Mouse (Mus musculus) CH12.LX (cell line): Measurements from ENCODE around the gene Ccdc32. TPM values are rescaled to one million over a fixed set of nuclear protein-coding genes. Genes with fewer than 3 reads are reported as not detected.

ENCODE experiments used
- DNase-seq: peaks from one replicate; pipeline ENCODE4 v3.0.0-alpha.2; 2013; ENCODE audit errors: extremely low read depth
- H3K27ac ChIP-seq: 2 replicates; pipeline ENCODE4 v1.5.1; 2012; ENCODE audit warnings: low read depth, mild to moderate bottlenecking, control low read depth, moderate library complexity; ENCODE audit not compliant: insufficient read depth
- H3K27me3 ChIP-seq: replicated peaks from 2 replicates; pipeline ENCODE3; 2012; ENCODE audit warnings: inconsistent platforms
- H3K36me3 ChIP-seq, 2 experiments: replicated peaks in 1 of 2; 2 replicates each; pipeline versions ENCODE3 to v1.6.1; 2012; ENCODE audit warnings: inconsistent platforms in 1 of 2, low read length in 1 of 2, mild to moderate bottlenecking in 1 of 2, mixed read lengths in 1 of 2, moderate library complexity in 1 of 2; ENCODE audit not compliant: control insufficient read depth in 1 of 2, insufficient read depth in 1 of 2
- H3K4me1 ChIP-seq, 2 experiments: 2 replicates each; pipeline ENCODE4 v1.6.1; 2012; ENCODE audit warnings: inconsistent platforms in 1 of 2, moderate library complexity in 1 of 2; ENCODE audit not compliant: insufficient read depth in 2 of 2, control insufficient read depth in 1 of 2
- H3K4me2 ChIP-seq: 2 replicates; pipeline ENCODE4 v1.6.1; 2012; ENCODE audit warnings: low read depth, mild to moderate bottlenecking, control low read depth; ENCODE audit not compliant: poor library complexity, insufficient read depth, severe bottlenecking
- H3K4me3 ChIP-seq, 3 experiments: fragments of 150-350 bp in 1 of 3; sonication (generic) in 1 of 3; replicated peaks in 1 of 3; 2 replicates each; pipeline versions ENCODE3 to v1.5.1; 2011 to 2012; ENCODE audit warnings: low read depth in 2 of 3, low read length in 2 of 3, mild to moderate bottlenecking in 2 of 3, moderate library complexity in 2 of 3, control low read depth in 1 of 3, improper control_type of control experiment in 1 of 3, inconsistent platforms in 1 of 3, mixed read lengths in 1 of 3; ENCODE audit not compliant: poor library complexity in 1 of 3
- H3K79me2 ChIP-seq: replicated peaks from 2 replicates; pipeline ENCODE4 v1.6.1; 2012; ENCODE audit warnings: mild to moderate bottlenecking, moderate library complexity; ENCODE audit not compliant: control insufficient read depth, poor library complexity, insufficient read depth, severe bottlenecking; ENCODE audit errors: extremely low read depth
- H3K9ac ChIP-seq: 2 replicates; pipeline ENCODE4 v1.6.1; 2012; ENCODE audit warnings: low read depth, mild to moderate bottlenecking, control low read depth, moderate library complexity; ENCODE audit not compliant: insufficient read depth
- H3K9me3 ChIP-seq: replicated peaks from 2 replicates; pipeline ENCODE3; 2012; ENCODE audit warnings: low read length, inconsistent platforms, mixed read lengths
- BHLHE40 ChIP-seq: IDR thresholded peaks from 2 replicates; pipeline ENCODE4 v1.6.1; 2011; ENCODE audit warnings: mild to moderate bottlenecking, low read depth, low read length, improper control_type of control experiment
- CHD1 ChIP-seq: IDR thresholded peaks from 2 replicates; pipeline ENCODE4 v1.6.1; 2012; ENCODE audit warnings: low read depth, low read length, improper control_type of control experiment, inconsistent platforms
- CHD2 ChIP-seq: IDR thresholded peaks from 2 replicates; pipeline ENCODE4 v1.6.1; 2011; ENCODE audit warnings: low read length, improper control_type of control experiment
- CTCF ChIP-seq, 2 experiments: IDR thresholded peaks in 1 of 2; conservative IDR thresholded peaks in 1 of 2; 2 replicates each; pipeline ENCODE4 v1.5.1; 2011 to 2012; ENCODE audit warnings: low read depth in 2 of 2, low read length in 2 of 2, improper control_type of control experiment in 1 of 2, inconsistent platforms in 1 of 2, mild to moderate bottlenecking in 1 of 2, moderate library complexity in 1 of 2
- EP300 ChIP-seq: IDR thresholded peaks from 2 replicates; pipeline ENCODE4 v1.6.1; 2011; ENCODE audit warnings: low read length, improper control_type of control experiment
- ETS1 ChIP-seq: conservative IDR thresholded peaks from 2 replicates; pipeline ENCODE4 v1.6.1; 2012; ENCODE audit warnings: low read depth, mild to moderate bottlenecking, inconsistent platforms, low read length, improper control_type of control experiment, moderate library complexity
- HCFC1 ChIP-seq: IDR thresholded peaks from 2 replicates; pipeline ENCODE4 v1.6.1; 2012; ENCODE audit warnings: low read depth, mild to moderate bottlenecking, inconsistent platforms, low read length, improper control_type of control experiment
- IRF4 ChIP-seq: IDR thresholded peaks from 2 replicates; pipeline ENCODE4 v1.6.1; 2014; ENCODE audit warnings: low read depth, mild to moderate bottlenecking, inconsistent platforms, low read length, improper control_type of control experiment
- JUN ChIP-seq: IDR thresholded peaks from 2 replicates; pipeline ENCODE4 v1.6.1; 2011; ENCODE audit warnings: low read depth, mild to moderate bottlenecking, low read length, improper control_type of control experiment, moderate library complexity; ENCODE audit not compliant: insufficient read depth
- JUND ChIP-seq: conservative IDR thresholded peaks from 2 replicates; pipeline ENCODE4 v1.6.1; 2011; ENCODE audit warnings: low read depth, low read length, improper control_type of control experiment
- MAFK ChIP-seq: IDR thresholded peaks from 2 replicates; pipeline ENCODE4 v1.6.1; 2011; ENCODE audit warnings: low read length, improper control_type of control experiment; ENCODE audit not compliant: insufficient replicate concordance
- MAX ChIP-seq: IDR thresholded peaks from 2 replicates; pipeline ENCODE4 v1.6.1; 2011; ENCODE audit warnings: low read length, improper control_type of control experiment
- MAZ ChIP-seq: IDR thresholded peaks from 2 replicates; pipeline ENCODE4 v1.6.1; 2012; ENCODE audit warnings: low read depth, mild to moderate bottlenecking, inconsistent platforms, low read length, improper control_type of control experiment, moderate library complexity
- MEF2A ChIP-seq: IDR thresholded peaks from 2 replicates; pipeline ENCODE4 v1.6.1; 2014; ENCODE audit warnings: low read depth, mild to moderate bottlenecking, inconsistent platforms, low read length, improper control_type of control experiment, borderline replicate concordance
- MXI1 ChIP-seq: IDR thresholded peaks from 2 replicates; pipeline ENCODE4 v1.6.1; 2011; ENCODE audit warnings: mild to moderate bottlenecking, low read depth, low read length, improper control_type of control experiment
- MYC ChIP-seq: IDR thresholded peaks from 2 replicates; pipeline ENCODE4 v1.6.1; 2011; ENCODE audit warnings: low read depth, mild to moderate bottlenecking, improper control_type of control experiment, low read length
- NRF1 ChIP-seq: IDR thresholded peaks from 2 replicates; pipeline ENCODE4 v1.6.1; 2014; ENCODE audit warnings: low read depth, mild to moderate bottlenecking, inconsistent platforms, low read length, improper control_type of control experiment, moderate library complexity
- PAX5 ChIP-seq: IDR thresholded peaks from 2 replicates; pipeline ENCODE4 v1.6.1; 2012; ENCODE audit warnings: low read length, inconsistent platforms, mixed read lengths
- RAD21 ChIP-seq: IDR thresholded peaks from 2 replicates; pipeline ENCODE4 v1.6.1; 2011; ENCODE audit warnings: low read depth, mild to moderate bottlenecking, low read length, improper control_type of control experiment, moderate library complexity
- RCOR1 ChIP-seq: conservative IDR thresholded peaks from 2 replicates; pipeline ENCODE4 v1.6.1; 2012; ENCODE audit warnings: low read depth, mild to moderate bottlenecking, inconsistent platforms, low read length, improper control_type of control experiment
- SMC3 ChIP-seq: IDR thresholded peaks from 2 replicates; pipeline ENCODE4 v1.6.1; 2011; ENCODE audit warnings: low read depth, low read length, improper control_type of control experiment
- TCF12 ChIP-seq: IDR thresholded peaks from 2 replicates; pipeline ENCODE4 v1.6.1; 2014; ENCODE audit warnings: low read depth, mild to moderate bottlenecking, inconsistent platforms, low read length, improper control_type of control experiment
- ZC3H11A ChIP-seq: IDR thresholded peaks from 2 replicates; pipeline ENCODE4 v1.6.1; 2012; ENCODE audit warnings: low read depth, mild to moderate bottlenecking, inconsistent platforms, low read length, improper control_type of control experiment
- ZMIZ1 ChIP-seq: IDR thresholded peaks from 2 replicates; pipeline ENCODE4 v1.6.1; 2012; ENCODE audit warnings: low read depth, mild to moderate bottlenecking, inconsistent platforms, low read length, improper control_type of control experiment
- dilution Hi-C: fragments of 300-500 bp; cut with MboI; formaldehyde crosslinking; loops from 2 replicates; pipeline ENCODE4 v1.14.3; 2020; ENCODE audit warnings: low sequenced_read_pairs; ENCODE audit not compliant: extremely low pct_unique_long_range_greater_than_20kb, extremely low pct_ligation_motif_present
- in situ Hi-C: fragments of 300-500 bp; cut with MboI; formaldehyde crosslinking; loops from 3 replicates; pipeline ENCODE4 v1.14.3; 2019; ENCODE audit warnings: low sequenced_read_pairs, low pct_ligation_motif_present, low pct_unique_long_range_greater_than_20kb, mixed read lengths
- polyA plus RNA-seq: library from polyadenylated mRNA; unstranded; fragments of >175 nt; gene quantifications from 2 replicates; pipeline ENCODE4 v1.2.1, GENCODE M21; 2012; ENCODE audit warnings: low read depth; ENCODE audit not compliant: insufficient read length
- total RNA-seq, 2 experiments: library from RNA; depleted of rRNA; stranded (reverse); fragments of 300-350 nt in 1 of 2; fragments of >200 nt in 1 of 2; gene quantifications; 2 replicates each; pipeline ENCODE4 v1.2.3; 2012 to 2014

Ccdc32 gene
- total and polyA plus RNA-seq, 3 experiments = 11.5 to 18.3 (median 11.7) TPM

DNA sequence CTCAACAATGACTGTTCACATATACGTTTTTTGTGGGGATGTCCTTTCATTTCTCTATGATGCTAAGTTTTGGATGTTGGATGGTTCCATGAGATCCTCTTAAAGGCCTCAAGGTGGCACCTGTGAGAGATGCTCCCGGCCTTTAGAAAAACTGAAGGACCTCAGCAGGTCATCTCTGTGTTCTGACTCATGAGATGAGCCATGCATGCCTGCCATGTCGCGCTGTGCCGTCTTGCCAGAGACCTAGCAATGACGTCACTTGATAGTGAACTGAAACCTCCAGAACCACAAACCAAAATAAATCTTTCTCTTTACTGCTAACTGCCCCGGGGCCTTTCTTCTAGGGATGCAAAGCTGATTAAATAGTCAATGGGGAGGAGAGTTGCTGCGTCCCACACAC, 45.4 kb downstream of the Ccdc32 start:
- Histone ChIP-seq H3K9ac (no peak overlapping the region), H3K4me2 (peak overlapping the region; percentile 34; the same call in 1 of the 2 replicates), H3K4me1 (peaks cover 5 to 16% of the 10 kb centered on the region in 2 experiments), H3K27me3 (peaks cover 3% of the 10 kb centered on the region), H3K36me3 (no peaks in the 10 kb centered on the region), H3K9me3 (peaks cover 7% of the 10 kb centered on the region), H3K4me3 (no peak overlapping the region), H3K27ac (no peak overlapping the region), H3K79me2 (no peaks in the 10 kb centered on the region)
- dilution Hi-C loops = no loop called here
- in situ Hi-C loops = no loop called here
- DNase-seq = peak; percentile 91
- TF ChIP-seq RCOR1 (no peak), TCF12 (no peak; the same call in 1 of the 2 replicates), MAX (peak; percentile 73; the same call in 1 of the 2 replicates), ETS1 (peak; percentile 84), HCFC1 (peak; percentile 24; the same call in 1 of the 2 replicates), JUN (peak; percentile 84), ZMIZ1 (no peak), ZC3H11A (no peak), RAD21 (peak; percentile 54), MXI1 (peak; percentile 76; the same call in 1 of the 2 replicates), CHD2 (no peak), MYC (peak; percentile 67; the same call in 1 of the 2 replicates), NRF1 (no peak), JUND (peak; percentile 87), PAX5 (no peak), BHLHE40 (peak; percentile 76), CTCF (conservative IDR thresholded peaks at IDR 0.05 in 1 of 2, IDR thresholded peaks at IDR 0.05 in 1 of 2; ENCODE audit: low read depth in 2 of 2, low read length in 2 of 2) (peak; percentile 7 to 70; a peak in 2 of 4 replicates), MAZ (no peak; the same call in 1 of the 2 replicates), CHD1 (no peak), MAFK (0 out of 2 replicates have a peak, but pooled peaks have one; percentile 4), EP300 (peak; percentile 65), SMC3 (peak; percentile 67), MEF2A (peak; percentile 90), IRF4 (peak; percentile 89)
